Mouse (Mus musculus) brain, embryonic 14.5 days (tissue): ENCODE measurements around the gene Ccnc.

Experiments used
- CTCF ChIP-seq: fragments of 200-500 bp; IDR thresholded peaks from 2 replicates; pipeline ENCODE4 v1.5.1; 2012; ENCODE audit warnings: inconsistent platforms, mild to moderate bottlenecking, moderate library complexity, borderline replicate concordance; ENCODE audit not compliant: insufficient read depth, insufficient read length; ENCODE audit errors: extremely low read depth
- POLR2A ChIP-seq: fragments of 200-500 bp; IDR thresholded peaks from 2 replicates; pipeline ENCODE4 v1.6.1; 2012; ENCODE audit warnings: mild to moderate bottlenecking, inconsistent platforms, borderline replicate concordance; ENCODE audit not compliant: poor library complexity, insufficient read depth, insufficient read length, severe bottlenecking; ENCODE audit errors: extremely low read depth

- TF ChIP-seq CTCF (no peak), POLR2A (0 out of 2 replicates have a peak, but pooled peaks have one; percentile 11)
Measured at GRCm38 (mm10) chr4:21688703-21689200, 38.7 kb upstream of the Ccnc start.
